Mouse (Mus musculus) cerebellum, adult 8-10 months (tissue): ENCODE results near the gene Hoga1.
A peak's percentile ranks its signal among the peaks of the same experiment; 100 is the strongest.

ENCODE experiments used
- DNase-seq: peaks from one replicate; pipeline ENCODE4 v3.0.0; 2022

The Hoga1 gene

DNA sequence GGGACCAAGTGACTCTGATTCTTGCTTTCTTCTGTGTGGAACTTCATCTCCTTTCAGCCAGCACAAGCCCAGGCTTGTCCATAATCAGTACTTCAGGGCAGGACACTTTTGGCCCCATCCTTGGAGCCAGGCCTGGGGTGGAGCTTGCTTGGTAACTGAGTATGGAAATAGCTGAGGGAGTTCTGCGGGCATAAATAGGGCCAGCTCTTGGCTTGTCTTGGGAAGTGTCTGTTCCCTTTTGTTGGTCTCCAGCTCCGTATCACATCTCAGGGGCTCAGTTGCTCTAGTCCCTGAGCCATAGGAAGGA is 22.9 kb upstream of the Hoga1 start:
- DNase-seq: no peak

DNA sequence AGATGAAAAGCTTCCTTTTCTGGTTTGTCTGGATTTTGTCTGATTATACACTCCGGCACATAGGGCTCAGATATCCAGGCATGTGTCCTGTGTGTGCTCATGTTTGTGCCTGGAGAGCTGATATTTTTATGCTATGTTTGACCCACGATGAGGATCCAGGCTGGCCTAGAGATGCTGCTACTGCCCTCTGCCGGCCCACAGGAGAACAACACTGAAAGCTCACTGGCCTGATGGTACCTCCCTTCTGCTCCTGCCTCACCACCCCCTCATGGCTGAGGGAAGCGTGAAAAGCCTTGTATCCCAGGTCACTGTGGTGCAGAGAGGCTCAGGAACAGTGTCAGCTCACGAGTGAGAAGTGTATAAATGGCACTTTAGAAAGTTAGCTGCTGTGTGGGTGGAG is 19.3 kb upstream of the Hoga1 start:
- peak; percentile 87 for DNase-seq

DNA sequence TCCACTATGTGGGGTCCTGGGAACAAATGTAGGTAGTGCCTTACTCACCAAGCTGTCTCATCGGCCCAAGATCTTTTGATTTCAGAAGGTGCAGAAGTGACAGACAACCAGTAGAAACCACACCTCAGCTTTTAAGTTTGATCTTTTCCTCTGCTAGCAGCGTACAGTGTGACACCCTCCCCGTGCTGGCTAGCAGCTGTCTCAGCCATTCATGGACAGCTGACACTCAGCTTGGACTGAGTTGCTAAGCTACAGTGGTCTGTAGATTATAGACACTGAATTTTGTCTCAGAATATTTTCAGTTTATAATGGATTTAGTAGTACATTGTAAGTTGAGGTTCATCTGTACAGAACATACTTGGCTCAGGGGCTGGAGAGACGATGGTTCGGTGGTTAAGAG is 14.3 kb upstream of the Hoga1 start:
- DNase-seq: no peak

DNA sequence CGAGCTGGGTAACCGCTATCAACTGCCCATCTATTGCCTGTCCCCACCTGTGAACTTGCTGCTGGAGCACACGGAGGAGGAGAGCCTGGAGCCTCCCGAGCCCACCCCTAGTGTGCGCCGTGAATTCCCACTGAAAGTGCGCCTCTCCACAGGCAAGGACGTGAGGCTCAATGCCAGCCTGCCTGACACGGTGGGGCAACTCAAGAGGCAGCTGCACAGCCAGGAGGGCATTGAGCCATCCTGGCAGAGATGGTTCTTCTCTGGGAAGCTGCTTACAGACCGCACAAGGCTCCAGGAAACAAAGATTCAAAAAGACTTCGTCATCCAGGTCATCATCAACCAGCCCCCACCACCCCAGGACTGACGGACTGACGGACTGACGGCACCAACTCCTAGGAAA is 11.8 kb upstream of the Hoga1 start:
- DNase-seq: no peak

DNA sequence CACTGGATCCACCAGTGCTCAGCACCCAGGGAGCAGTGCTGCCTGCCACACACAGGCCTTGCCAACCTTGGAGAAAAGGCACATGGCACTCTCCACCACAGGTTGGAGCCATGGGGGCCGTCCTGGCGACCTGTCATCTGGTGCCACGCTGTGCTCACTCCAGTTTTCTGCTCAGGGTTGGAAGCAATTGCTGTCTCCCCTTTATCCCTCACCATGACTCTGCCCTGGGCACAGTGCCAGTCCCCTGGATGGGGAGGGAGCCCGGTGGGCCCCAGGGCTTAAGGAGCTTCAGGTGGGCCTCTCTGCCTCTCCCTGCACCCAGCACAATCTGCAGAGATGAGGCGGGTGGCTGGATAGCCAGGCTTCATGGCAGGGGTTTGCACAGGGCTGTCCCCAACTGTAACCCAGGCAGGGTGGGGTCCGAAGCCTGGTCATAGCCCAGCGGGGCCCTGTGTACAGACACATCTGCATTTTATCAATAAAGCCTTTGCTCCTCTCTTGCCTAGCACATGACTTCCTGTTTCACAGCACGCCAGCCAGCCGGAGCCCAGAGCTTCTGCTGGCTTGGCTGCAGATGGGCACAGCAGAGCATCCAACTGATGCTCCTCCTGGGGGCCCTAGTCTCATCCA is 11.1 kb upstream of the Hoga1 start:
- no peak for DNase-seq

DNA sequence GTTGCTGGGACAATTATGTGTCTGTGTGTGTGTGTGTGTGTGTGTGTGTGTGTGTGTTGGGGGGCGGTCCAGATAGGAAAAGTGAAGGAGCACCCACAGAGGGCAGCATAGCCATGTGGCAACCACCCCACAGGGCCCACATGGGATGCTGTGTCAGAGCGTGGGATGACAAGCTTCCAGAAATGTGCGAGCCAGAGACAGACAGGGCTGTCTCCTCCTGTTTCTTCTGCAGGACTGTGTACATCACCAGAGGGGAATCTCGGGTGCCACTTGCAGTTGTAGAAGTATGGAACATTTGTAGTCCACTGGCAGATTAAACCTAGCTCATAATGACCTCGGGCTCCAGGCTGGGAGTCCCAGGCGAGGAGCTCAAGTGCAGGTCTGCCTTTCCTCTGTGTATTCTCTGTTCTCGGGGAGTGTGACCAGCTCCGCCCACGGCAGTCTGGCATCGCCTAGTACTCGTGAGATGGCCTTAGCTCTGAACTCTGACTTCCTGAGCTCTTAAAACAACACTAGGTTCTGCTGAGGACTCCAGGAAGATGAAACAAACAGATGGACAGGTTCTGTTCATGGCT is 10.4 kb upstream of the Hoga1 start:
- DNase-seq: no peak

DNA sequence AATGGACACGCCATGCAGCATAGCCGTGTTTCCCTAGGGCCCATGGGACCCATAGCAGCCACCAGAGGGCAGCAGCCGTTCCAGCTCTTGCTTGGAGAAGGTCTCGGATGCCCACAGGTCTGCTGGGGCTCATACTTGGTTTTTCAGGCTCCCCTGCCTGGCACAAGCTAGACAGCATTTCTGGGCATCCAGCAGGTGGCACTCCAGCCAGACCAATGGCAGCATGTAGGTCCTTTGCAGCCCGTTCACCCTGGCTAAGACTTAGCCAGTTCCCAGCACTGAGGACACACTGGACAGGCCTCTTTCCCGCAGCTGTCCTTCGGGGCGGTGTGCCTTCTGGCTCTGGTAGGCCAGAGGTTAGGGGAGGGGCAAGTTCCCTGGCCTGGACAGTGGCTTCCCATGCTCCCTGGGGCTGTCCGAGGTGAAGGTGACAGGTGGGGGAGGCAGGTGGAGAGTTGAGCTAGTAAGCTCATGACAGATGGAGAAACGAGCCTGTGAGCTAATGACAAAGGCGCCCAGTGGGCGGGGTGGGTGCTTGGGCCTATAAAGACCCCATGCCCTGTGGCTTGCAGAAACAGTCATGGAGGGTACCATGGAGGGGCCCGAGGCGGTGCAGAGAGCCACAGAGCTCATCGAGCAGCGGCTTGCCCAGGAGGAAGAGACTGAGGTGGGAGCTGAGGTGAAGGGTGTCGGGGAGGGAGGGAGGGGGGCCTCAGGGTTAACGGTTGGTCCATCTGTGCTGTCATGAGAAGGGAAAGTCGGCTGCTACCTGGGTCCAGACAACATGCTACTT is 9.8 kb upstream of the Hoga1 start, which contains the start of gene Ankrd2:
Gene Ankrd2, plus strand, starts transcription at position 545 of the 793 bp plus-strand sequence.
- DNase-seq: peak; percentile 88

DNA sequence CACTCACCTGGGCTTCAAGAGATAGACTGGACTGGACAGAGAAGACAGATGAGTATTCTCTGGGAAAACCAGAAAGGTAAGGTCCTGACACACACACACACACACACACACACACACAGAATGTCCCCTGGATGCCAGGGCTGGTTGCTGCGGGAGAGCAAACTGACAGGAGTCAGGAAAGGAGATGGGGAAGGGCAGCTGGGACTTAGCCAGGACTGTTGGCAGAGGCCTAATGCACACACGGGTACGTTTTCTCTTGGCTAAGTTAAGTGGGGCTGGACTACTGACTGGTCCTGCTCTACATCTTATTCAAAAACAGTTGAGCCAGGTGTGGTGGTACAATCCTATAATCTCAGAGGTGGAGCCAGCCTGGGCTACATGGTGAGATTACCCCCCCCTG is 9.1 kb upstream of the Hoga1 start:
- no peak for DNase-seq

DNA sequence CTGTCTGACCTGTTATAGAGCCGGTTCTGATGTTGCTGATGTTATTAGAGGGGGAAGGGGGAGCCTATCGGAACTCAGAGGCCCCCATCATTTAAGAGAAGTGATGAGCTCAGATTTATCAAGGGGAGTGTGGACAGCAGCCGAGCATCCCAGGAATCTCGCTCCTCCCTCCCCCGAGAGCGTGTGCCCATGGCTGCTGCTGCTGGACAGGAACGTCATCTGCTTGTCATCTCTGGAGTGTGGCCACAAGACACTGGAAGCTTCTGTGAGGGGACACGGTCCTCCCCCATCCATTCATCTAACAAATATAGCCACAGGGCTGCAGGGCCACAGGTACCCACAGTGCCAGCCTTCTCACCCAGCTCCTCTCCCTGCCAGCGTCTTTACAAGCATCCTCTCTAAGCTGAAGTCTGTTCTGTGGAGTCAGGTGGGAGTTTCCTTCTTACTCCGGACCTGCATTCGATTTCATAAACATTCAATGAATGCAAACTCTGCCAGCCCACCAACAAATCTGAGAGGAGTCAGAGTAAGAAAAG is 8.2 kb upstream of the Hoga1 start:
- no peak for DNase-seq

DNA sequence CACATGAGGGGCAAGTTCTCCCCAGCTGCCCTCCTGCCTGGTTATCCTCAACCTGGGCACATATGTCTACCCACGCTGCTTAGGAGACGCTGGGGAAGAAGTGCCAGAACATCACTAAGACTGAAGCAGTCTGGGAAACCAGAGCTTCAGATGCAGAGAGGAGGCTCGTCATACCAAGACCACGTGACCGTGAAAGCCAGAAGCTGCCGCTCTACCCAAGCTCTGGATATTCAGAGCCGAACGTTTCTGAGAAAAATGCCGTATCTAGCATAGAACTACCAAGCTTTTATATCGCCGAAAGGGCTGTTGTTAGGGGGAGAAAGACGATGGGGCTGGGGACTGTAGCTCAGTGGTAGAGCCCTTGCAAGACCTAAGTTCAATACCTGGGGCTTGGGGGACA is 7.1 kb upstream of the Hoga1 start:
- no peak for DNase-seq

DNA sequence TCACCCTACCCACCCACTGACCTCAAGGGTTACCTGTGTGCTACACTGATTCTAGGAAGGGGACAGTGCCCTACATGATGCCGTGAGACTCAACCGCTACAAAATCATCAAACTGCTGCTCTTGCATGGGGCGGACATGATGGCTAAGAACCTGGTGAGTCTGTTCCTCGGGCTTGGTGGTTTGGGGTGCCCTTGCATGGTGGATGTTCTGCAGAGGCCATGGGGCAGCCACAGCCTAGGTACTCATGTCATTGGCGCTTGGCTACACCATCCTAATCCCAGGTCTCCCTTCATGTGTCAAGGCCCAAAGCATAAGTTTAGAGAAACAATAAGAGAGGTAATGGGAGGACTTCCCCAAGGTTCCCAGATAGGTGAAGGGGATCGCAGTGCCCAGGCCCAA is 1.4 kb upstream of the Hoga1 start:
- DNase-seq: no peak

DNA sequence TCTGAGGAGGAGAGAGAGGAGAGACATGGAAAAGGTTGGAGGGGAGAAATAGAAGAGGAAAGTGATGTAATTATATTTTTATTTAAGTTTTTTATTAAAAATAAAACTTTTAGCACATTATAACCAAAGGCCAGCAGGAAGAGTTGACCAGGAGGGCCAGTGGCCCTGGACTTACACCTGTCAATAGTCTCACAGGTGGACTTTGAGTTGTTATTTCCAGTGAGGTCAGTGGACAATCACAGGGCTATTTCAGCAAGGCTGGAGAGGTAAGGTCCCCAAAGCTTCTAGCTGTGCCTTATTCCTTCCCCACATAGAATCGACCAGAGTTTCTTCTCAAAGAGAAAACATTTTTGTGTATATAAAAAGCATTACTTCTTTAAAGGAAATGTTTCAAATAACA is 4.8 kb downstream of the Hoga1 start:
- no peak for DNase-seq

DNA sequence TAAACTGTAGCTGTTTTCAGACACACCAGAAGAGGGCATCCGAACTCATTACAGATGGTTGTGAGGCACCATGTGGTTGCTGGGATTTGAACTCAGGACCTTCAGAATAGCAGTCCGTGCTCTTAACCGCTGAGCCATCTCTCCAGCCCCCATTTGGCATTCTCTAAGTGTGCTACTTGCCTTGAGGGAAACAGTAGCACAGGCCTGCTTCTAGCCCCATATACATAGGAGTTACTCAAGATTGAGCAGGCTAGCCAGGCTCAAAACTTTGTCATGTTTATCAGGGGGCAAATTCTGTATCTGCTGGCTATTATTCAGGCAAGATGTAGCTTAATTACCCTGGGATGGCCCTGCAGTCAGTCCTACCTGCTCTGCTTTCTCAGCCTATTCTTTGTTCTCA is 5.9 kb downstream of the Hoga1 start:
- no peak for DNase-seq

DNA sequence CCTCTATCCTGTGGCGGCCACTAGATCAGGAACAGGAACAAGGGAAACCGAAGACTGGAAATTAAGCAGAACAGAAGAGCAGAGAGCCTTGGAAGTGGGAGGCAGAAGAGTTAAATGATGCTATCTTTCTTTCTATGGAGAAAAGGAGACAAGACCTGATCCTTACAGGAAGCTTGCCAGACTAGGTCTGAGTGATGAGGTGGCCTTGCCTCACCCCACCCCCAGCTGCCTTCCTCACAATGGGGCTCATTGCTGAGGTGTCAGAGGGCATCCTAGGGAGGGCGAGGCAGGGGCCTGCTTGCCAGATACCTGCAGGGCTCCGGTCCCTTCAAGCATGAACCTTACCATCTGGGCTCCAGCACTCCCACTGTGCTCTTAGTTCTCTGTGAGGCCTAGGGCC is 6.5 kb downstream of the Hoga1 start, which contains the start of gene 4933411K16Rik:
Gene 4933411K16Rik, plus strand, starts transcription at position 301 of the 400 bp plus-strand sequence.
- no peak for DNase-seq

DNA sequence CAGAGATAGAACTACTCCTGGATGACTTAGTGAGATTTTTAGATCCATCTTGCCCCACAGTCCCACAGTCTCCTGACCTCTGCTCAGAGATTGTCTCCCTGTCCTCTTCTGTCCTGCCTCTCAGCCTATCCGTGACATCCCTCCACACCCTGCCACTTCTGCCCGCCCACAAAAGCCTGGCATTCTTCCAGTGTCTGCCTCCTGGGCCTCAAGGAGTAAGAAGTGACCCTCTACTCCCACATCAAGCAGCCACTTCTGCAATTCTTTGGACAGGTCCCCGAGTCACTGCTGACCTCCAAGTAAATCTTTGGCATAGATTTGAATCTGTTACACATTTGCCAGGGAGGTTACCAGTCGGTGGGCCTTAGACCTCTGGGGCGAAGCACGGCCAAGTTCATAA is 8.8 kb downstream of the Hoga1 start:
- DNase-seq: no peak

DNA sequence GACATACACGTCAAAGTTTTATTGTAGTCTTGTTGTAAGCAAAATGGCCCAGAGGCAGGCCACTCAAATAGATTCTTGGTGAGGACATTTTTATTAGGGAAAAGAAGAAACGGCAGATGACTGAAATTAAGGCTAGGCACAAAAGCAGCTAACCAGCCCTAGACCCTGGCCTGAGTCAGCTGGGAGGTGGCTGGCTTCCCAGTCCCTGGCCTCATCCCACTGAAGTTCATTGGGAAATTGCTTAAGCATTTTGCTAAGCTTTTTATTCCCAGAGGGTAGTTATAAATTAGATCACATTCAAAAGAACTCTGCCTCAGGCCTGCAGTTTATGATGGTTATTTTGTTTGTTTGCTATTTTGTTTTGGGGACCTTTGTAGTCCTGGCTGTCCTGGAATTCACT is 10.5 kb downstream of the Hoga1 start:
- DNase-seq: no peak

DNA sequence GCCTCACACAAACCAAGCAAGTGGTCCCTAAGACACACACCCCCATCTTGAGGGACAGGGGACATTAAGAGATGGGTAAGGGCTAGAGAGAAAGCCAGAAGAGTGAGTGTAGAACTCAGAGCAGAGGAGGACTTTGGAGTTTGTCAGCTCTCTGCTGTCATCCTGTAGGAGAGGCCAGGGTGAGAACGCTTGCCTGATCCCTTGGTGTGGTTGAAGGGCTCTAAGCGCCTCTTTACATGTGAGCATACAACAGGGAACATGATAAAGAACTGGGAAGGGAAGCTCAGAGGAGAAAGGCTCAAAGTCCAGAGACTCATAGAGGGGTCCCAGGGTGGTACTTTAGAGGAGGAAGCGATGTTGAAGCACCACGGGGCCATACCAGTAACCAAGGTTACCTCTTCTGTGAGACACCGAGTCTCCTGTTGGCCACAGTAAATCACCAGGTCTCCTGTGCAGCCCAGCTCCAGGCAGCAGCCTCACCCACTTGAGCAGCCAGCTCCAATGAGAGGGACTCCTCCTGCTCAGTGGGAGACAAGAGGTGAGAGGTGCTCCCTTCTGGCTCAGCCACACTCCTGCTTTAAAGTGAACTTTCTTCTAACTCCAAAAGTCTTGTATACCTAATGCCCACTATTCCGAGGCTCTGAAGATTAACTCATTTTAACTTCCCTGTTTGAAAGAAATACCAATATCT is 11.5 kb downstream of the Hoga1 start:
- DNase-seq: no peak

DNA sequence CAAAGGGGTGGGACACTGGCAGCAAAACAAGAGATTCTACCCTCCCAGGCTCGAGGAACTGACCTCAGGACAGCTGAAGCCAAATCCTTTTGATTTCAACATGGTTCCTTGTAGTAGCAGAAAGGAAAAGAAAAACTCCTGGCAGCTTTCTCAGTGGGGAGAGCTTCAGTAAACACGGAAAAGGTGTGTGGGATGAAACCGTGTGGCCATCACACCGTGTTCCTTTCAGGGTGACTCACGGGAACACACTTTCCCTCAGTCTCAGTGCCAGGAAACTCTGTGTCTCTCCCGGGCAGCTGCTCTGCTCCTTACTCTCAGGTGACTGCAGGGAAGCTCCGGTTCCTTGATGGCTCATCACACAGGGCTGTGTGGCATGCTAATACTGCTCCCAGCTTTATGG is 13.0 kb downstream of the Hoga1 start:
- DNase-seq: no peak

DNA sequence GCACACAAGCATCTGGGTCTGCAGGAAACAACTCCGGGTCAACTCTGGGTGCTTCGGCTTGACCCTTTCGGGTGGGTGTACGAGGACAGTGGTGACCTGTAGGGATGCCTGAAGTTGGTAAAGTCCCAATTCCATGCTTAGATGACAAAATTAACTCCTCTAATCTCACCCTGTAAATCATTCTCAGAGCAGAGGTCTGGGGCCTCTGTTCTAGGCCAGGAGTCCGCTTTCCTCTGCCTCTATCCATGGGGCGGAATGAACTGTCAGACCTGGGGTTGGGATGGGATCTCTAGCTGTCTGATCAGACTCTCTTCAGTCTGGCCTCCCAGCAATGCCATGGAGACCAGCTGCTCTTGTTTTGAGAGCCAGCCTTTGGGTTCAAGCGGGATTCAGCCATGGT is 16.0 kb downstream of the Hoga1 start:
- no peak for DNase-seq

DNA sequence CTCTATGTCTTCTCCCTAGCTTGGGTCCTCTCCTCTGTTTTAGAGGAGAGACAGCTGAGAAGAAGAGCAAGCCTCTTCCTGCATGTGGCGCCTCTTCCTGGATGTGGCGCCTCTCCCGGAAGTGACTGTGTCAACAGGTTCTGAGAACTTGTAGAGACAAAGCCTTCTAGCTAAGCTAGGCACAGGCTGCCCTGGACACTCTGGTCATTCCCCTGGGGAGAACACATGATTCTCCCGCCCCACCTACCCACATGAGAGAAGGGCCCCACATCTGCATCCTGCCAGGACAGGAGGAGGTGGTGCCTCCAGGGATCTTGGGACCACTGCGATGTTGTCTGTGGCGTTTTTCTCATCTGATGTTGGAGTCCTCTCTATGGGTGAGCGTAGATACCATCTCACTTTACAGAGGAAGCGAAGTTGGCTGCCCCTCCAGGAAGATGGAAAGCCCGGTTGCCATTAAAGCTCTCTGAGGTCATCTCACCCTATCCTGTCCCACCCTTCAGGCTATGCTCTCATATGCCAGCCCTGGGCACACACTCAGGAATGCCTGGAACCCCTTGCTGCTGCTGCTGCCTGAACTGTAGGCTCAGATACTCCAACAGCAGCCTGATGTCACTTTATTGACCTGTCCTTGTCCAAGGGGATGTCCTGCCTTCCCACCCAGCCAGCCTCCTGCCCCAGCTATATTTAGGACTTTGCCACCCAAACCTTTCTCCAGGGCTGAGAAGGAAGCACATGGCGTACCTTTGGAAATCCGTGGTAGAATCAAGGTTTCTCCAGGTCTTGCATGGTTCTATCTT is 23.2 kb downstream of the Hoga1 start:
- no peak for DNase-seq

DNA sequence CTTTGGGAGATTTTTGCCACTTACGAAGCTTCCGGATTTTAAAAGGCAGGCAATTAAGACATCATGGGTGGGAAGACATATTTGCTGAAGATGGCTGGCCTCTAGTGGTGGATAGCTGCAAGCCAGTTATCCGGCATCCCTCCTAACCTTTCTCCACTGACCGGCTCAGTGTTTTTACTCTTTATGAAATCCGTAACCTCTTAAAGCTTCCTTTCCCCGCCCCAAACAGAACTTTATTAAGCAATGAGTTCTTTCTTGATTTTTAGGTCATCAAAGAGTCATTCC is 23.8 kb downstream of the Hoga1 start:
- peak; percentile 31 for DNase-seq

DNA sequence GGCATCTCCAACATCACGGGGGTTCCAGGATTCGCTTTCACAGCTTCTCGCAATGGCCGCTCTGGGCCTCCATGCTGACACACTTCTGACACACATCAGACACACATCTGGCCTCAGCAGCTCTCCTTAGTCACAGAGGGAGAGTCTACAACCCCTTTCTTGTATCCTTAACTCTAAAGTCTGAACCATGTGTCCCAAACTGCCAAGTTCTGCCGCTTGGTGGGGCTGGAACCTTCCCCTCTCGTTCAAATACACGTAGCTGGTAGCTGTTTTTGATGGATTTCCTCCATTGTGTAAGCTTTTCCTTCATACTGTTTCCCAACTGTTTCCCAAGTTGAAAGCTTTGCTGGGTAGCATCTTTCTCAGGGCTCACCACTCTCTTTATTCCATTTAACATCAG is 25.8 kb downstream of the Hoga1 start:
- DNase-seq: no peak
